Mouse (Mus musculus) small intestine, adult 2 months (tissue): ENCODE results near the gene Glt6d1.

ENCODE experiments used
- CTCF ChIP-seq: fragments of 200-500 bp; IDR thresholded peaks from 2 replicates; pipeline ENCODE4 v1.5.1; 2012; ENCODE audit warnings: low read depth, mild to moderate bottlenecking, control low read depth, inconsistent platforms, low read length, moderate library complexity, mixed read lengths; ENCODE audit not compliant: insufficient replicate concordance, insufficient read length; ENCODE audit errors: extremely low read depth
- POLR2A ChIP-seq: fragments of 200-500 bp; IDR thresholded peaks from 2 replicates; pipeline ENCODE4 v1.6.1; 2012; ENCODE audit warnings: low read depth, mild to moderate bottlenecking, control low read depth, inconsistent platforms, low read length, moderate library complexity

GRCm38 (mm10) chr2:25828344-25828947, 12.8 kb upstream of the Glt6d1 start:
- TF ChIP-seq CTCF: no peak
- no peak for TF ChIP-seq POLR2A
